Mouse (Mus musculus) G1E (cell line): ENCODE measurements around the gene A630089N07Rik.

Source experiments
- CTCF ChIP-seq: IDR thresholded peaks from 2 replicates; pipeline ENCODE4 v1.5.1; 2012; ENCODE audit warnings: low read depth, low read length, inconsistent platforms, mixed read lengths
- GATA1 ChIP-seq: IDR thresholded peaks from 2 replicates; pipeline ENCODE4 v1.6.1; 2012; ENCODE audit warnings: borderline replicate concordance, low read length, inconsistent platforms, mixed read lengths
- GATA2 ChIP-seq: IDR thresholded peaks from 2 replicates; pipeline ENCODE4 v1.6.1; 2012; ENCODE audit warnings: low read depth, low read length, inconsistent platforms, borderline replicate concordance
- TAL1 ChIP-seq: conservative IDR thresholded peaks from 2 replicates; pipeline ENCODE4 v1.6.1; 2012; ENCODE audit warnings: low read depth, low read length, inconsistent platforms, mixed read lengths

DNA sequence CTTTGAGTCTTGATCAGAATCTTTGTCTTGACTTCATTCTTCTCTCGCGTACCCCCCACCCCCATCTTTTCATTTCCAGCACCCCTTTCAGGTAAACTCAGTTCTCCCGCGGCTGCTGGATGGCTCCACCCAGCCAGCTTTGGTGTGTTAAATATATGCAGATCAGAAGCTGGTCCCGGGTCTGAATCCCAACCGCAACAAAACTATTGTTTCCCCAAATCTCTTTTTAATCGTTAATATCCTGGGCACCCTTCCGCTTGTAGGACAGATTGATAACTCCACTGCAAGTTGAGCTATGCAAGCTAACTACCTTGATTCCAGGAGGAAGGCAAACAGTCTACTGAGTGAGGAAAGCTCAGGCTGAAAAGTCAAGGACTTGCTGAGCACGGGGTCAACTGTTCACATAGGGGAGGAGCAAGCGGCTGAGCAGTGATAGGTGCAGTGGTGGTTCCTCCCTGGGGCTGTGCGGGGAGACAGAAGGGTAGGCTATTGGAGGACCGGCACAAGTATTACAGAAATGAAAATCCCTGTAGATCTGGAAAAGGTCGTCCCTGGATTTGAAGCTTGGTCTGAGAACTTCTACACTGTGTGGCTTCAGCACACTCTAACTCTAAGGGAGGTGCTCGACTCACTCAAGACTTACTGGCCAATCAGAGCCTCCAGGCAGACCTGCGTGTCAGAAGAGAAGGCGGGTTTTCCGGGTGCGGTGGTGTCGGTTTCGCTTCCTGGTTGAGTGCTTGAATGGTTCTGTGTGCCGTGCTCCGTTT is 85.5 kb downstream of the A630089N07Rik start, which contains the start of gene B230307C23Rik:
- TF ChIP-seq CTCF (no peak), TAL1 (no peak), GATA1 (no peak), GATA2 (no peak)
